Mouse (Mus musculus): ENCODE results near the gene Hist1h2bm. TPM values are rescaled to one million over a fixed set of nuclear protein-coding genes. Genes with fewer than 3 reads are reported as not detected.

Gene Hist1h2bm
- total RNA-seq, 2 experiments from 2014 or later = 20.2 to 23.0 TPM

Small RNA genes within 50 kb of the gene (microRNA-seq; reads per million reads assigned to microRNA genes)
- gene Gm44357 (0 reads per million in 2 experiments), gene Gm44367 (0 reads per million in 2 experiments), gene Gm44454 (0 reads per million in 2 experiments)

Other genes with a start within 250 kb of the Hist1h2bm start
- gene Zkscan4, start 243.1 kb upstream of the Hist1h2bm start, total RNA-seq (2021) = under 1 TPM; 0.76 to 0.86 TPM
- gene Gm10065, start 242.6 kb upstream of the Hist1h2bm start, total RNA-seq (2021) = not detected
- 10 to 100 TPM; 12.8 to 13.8 TPM for gene AK157302, start 226.8 kb upstream of the Hist1h2bm start, total RNA-seq (2021)
- 100 to 1,000 TPM; 119 to 152 TPM for gene Gm11273, start 220.6 kb upstream of the Hist1h2bm start, total RNA-seq (2021)
- gene Zkscan8, start 190.9 kb upstream of the Hist1h2bm start, total RNA-seq (2021) = 1 to 10 TPM; 6.1 to 7.4 TPM
- not detected for gene Olfr1366, start 179.2 kb upstream of the Hist1h2bm start, total RNA-seq (2021)
- gene Olfr1535, start 162.2 kb upstream of the Hist1h2bm start, total RNA-seq (2021) = not detected
- gene Olfr1364, start 140.3 kb upstream of the Hist1h2bm start, total RNA-seq (2021) = not detected
- not detected for gene Olfr1362, start 108.0 kb upstream of the Hist1h2bm start, total RNA-seq (2021)
- gene Olfr11, start 79.5 kb upstream of the Hist1h2bm start, total RNA-seq (2021) = not detected
- gene Olfr1361, start 58.7 kb upstream of the Hist1h2bm start, total RNA-seq (2021) = not detected
- not detected for gene Olfr1360, start 44.6 kb upstream of the Hist1h2bm start, total RNA-seq (2021)
- gene Olfr1359, start 23.9 kb upstream of the Hist1h2bm start, total RNA-seq (2021) = not detected
- gene Hist1h2bl, start 5.9 kb upstream of the Hist1h2bm start, total RNA-seq (2021) = 10 to 100 TPM; 79.9 to 84.7 TPM
- gene Hist1h2ai, start 5.6 kb upstream of the Hist1h2bm start, total RNA-seq (2021) = 10 to 100 TPM; 70.5 to 87.6 TPM
- gene Hist1h3h, start 4.4 kb upstream of the Hist1h2bm start, total RNA-seq (2021) = 100 to 1,000 TPM; 108 to 117 TPM
- gene Hist1h4j, start 13.0 kb downstream of the Hist1h2bm start, total RNA-seq (2021) = 10 to 100 TPM; 15.5 to 16.2 TPM
- 100 to 1,000 TPM; 174 TPM for gene Hist1h4k, start 28.5 kb downstream of the Hist1h2bm start, total RNA-seq (2021)
- 10 to 100 TPM; 29.4 to 33.4 TPM for gene Hist1h2ak, start 31.8 kb downstream of the Hist1h2bm start, total RNA-seq (2021)
- 10 to 100 TPM; 39.6 to 49.3 TPM for gene Hist1h2bn, start 32.1 kb downstream of the Hist1h2bm start, total RNA-seq (2021)
- gene Hist1h1b, start 58.6 kb downstream of the Hist1h2bm start, total RNA-seq (2021) = 10 to 100 TPM; 49.0 to 49.9 TPM
- gene Hist1h3i, start 61.3 kb downstream of the Hist1h2bm start, total RNA-seq (2021) = 10 to 100 TPM; 87.1 to 98.9 TPM
- 10 to 100 TPM in 1 of 2 experiments, 1 to 10 TPM in 1; 7.8 to 10.7 TPM for gene Hist1h2an, start 65.2 kb downstream of the Hist1h2bm start, total RNA-seq (2021)
- gene Hist1h2bp, start 65.4 kb downstream of the Hist1h2bm start, total RNA-seq (2021) = 10 to 100 TPM; 32.1 to 32.8 TPM
- gene Hist1h2bq, start 88.2 kb downstream of the Hist1h2bm start, total RNA-seq (2021) = 10 to 100 TPM; 58.2 to 75.5 TPM
- gene Hist1h2ao, start 88.4 kb downstream of the Hist1h2bm start, total RNA-seq (2021) = 10 to 100 TPM; 67.5 to 87.1 TPM
- gene Hist1h4m, start 89.7 kb downstream of the Hist1h2bm start, total RNA-seq (2021) = 100 to 1,000 TPM; 150 to 154 TPM
- gene Hist1h4n, start 110.2 kb downstream of the Hist1h2bm start, total RNA-seq (2021) = 10 to 100 TPM; 26.8 to 27.2 TPM
- 10 to 100 TPM; 29.4 to 69.3 TPM for gene Hist1h2ap, start 111.5 kb downstream of the Hist1h2bm start, total RNA-seq (2021)
- gene Hist1h2br, start 111.7 kb downstream of the Hist1h2bm start, total RNA-seq (2021) = 10 to 100 TPM; 57.8 to 74.3 TPM
- under 1 TPM; 0.33 to 0.38 TPM for gene Zfp184, start 223.1 kb downstream of the Hist1h2bm start, total RNA-seq (2021)

All from gastrocnemius, postnatal 14 days (tissue).